Mouse (Mus musculus) liver, embryonic 14.5 days (tissue): ENCODE measurements around the gene 4930435E12Rik.

Experiments used
- CTCF ChIP-seq: IDR thresholded peaks from 2 replicates; pipeline ENCODE4 v1.5.1; 2016; ENCODE audit warnings: antibody characterized with exemption, low read depth, control low read depth
- EP300 ChIP-seq: IDR thresholded peaks from 2 replicates; pipeline ENCODE4 v1.6.1; 2016; ENCODE audit warnings: antibody characterized with exemption, low read depth

- TF ChIP-seq CTCF (no peak), EP300 (no peak)
These were observed 35.8 kb upstream of the 4930435E12Rik start for GRCm38 (mm10) chr16:38864358-38864757.
